Mouse (Mus musculus): ENCODE data around the gene Ccdc177.

GRCm38 (mm10) chr12:80739482-80739881 lies 21.0 kb downstream of the Ccdc177 start:
- peak; percentile 41; the same call in 1 of the 2 replicates for TF ChIP-seq CTCF (IDR thresholded peaks at IDR 0.05; ENCODE audit: extremely low read depth, insufficient read depth, insufficient read length, insufficient replicate concordance)
- TF ChIP-seq POLR2A (IDR thresholded peaks at IDR 0.05; ENCODE audit: low read depth, low read length) = no peak
